Mouse (Mus musculus) layer of hippocampus, postnatal 25 days (tissue): ENCODE results near the gene Xpo4. TPM values are rescaled to one million over a fixed set of nuclear protein-coding genes. Genes with fewer than 3 reads are reported as not detected.

Experiments used
- DNase-seq, 2 experiments: peaks; one replicate each; pipeline ENCODE4 v3.0.0; 2022; ENCODE audit warnings: mixed read lengths in 2 of 2, low spot score in 1 of 2; ENCODE audit errors: extremely low spot score in 1 of 2
- total RNA-seq, 2 experiments: library from RNA; stranded (reverse); gene quantifications; 2 replicates each; pipeline ENCODE4 v1.2.3; 2021

The Xpo4 gene
- total RNA-seq, 2 experiments from 2014 or later, result 11.8 to 15.4 TPM

- DNase-seq, result no peak
These were observed 49.4 kb downstream of the Xpo4 start for GRCm38 (mm10) chr14:57615828-57616227.

GRCm38 (mm10) chr14:57611034-57611433 lies 54.2 kb downstream of the Xpo4 start:
- DNase-seq, result no peak

- no peak for DNase-seq
These were observed 55.4 kb downstream of the Xpo4 start for GRCm38 (mm10) chr14:57609816-57610329.

GRCm38 (mm10) chr14:57607500-57607899 lies 57.7 kb downstream of the Xpo4 start:
- peak; percentile 60 to 73 for DNase-seq

GRCm38 (mm10) chr14:57606663-57607365 lies 58.4 kb downstream of the Xpo4 start:
- DNase-seq, result no peak

GRCm38 (mm10) chr14:57593279-57593678 lies 72.0 kb downstream of the Xpo4 start:
- DNase-seq, result no peak

- no peak for DNase-seq
These were observed 73.4 kb downstream of the Xpo4 start for GRCm38 (mm10) chr14:57591830-57592229.

- no peak for DNase-seq
These were observed 88.7 kb downstream of the Xpo4 start for GRCm38 (mm10) chr14:57576364-57577060.

GRCm38 (mm10) chr14:57574792-57575587 lies 90.2 kb downstream of the Xpo4 start:
- DNase-seq, result no peak

GRCm38 (mm10) chr14:57571155-57572133 lies 93.8 kb downstream of the Xpo4 start, which contains the start of gene Eef1akmt1:
Eef1akmt1 (minus strand) TSS chr14:57571612.
- DNase-seq, result peak; percentile 95 to 96

GRCm38 (mm10) chr14:57565626-57566025 lies 99.6 kb downstream of the Xpo4 start:
- no peak for DNase-seq

- DNase-seq, result no peak
These were observed 108.3 kb downstream of the Xpo4 start for GRCm38 (mm10) chr14:57556922-57557321.

GRCm38 (mm10) chr14:57555471-57556070 lies 109.7 kb downstream of the Xpo4 start:
- DNase-seq, result no peak

GRCm38 (mm10) chr14:57554434-57554833 lies 110.8 kb downstream of the Xpo4 start:
- DNase-seq, result no peak

GRCm38 (mm10) chr14:57552945-57553344 lies 112.3 kb downstream of the Xpo4 start:
- DNase-seq, result no peak

- no peak for DNase-seq
These were observed 118.2 kb downstream of the Xpo4 start for GRCm38 (mm10) chr14:57547062-57547461.

GRCm38 (mm10) chr14:57546557-57547021 lies 118.6 kb downstream of the Xpo4 start:
- no peak for DNase-seq

- no peak for DNase-seq
These were observed 119.1 kb downstream of the Xpo4 start for GRCm38 (mm10) chr14:57546131-57546530.

- DNase-seq, result no peak
These were observed 119.7 kb downstream of the Xpo4 start for GRCm38 (mm10) chr14:57545526-57545925.
